Mouse (Mus musculus) embryonic facial prominence, embryonic 14.5 days (tissue): Measurements from ENCODE around the gene Sspo. TPM values are rescaled to one million over a fixed set of nuclear protein-coding genes. Genes with fewer than 3 reads are reported as not detected.

Experiments
- ATAC-seq: fragments of 200-750 bp; cut with Nextera tagmentation; 2 replicates; pipeline ENCODE4 v1.8.0; 2017; ENCODE audit warnings: low read depth, moderate number of reproducible peaks, moderate TSS enrichment
- DNase-seq: peaks from one replicate; pipeline ENCODE4 v3.0.0-alpha.2; 2015; ENCODE audit warnings: low spot score
- H3K27ac ChIP-seq: fragments of 300-500 bp; sonication (generic); replicated peaks from 2 replicates; pipeline ENCODE4 v1.5.1; 2014; ENCODE audit warnings: low read depth, mild to moderate bottlenecking, low read length, moderate library complexity
- H3K27me3 ChIP-seq: fragments of 300-500 bp; sonication (generic); replicated peaks from 2 replicates; pipeline ENCODE4 v1.6.1; 2014; ENCODE audit warnings: low read length; ENCODE audit not compliant: control insufficient read depth, insufficient read depth
- H3K36me3 ChIP-seq: fragments of 300-500 bp; sonication (generic); 2 replicates; pipeline ENCODE4 v1.6.1; 2014; ENCODE audit warnings: low read length, mixed read lengths; ENCODE audit not compliant: control insufficient read depth, insufficient read depth
- H3K4me1 ChIP-seq: fragments of 300-500 bp; sonication (generic); 2 replicates; pipeline ENCODE4 v1.6.1; 2014; ENCODE audit warnings: antibody characterized with exemption, low read length; ENCODE audit not compliant: control insufficient read depth, insufficient read depth
- H3K4me2 ChIP-seq: fragments of 300-500 bp; sonication (generic); 2 replicates; pipeline ENCODE4 v1.6.1; 2014; ENCODE audit warnings: low read depth, mild to moderate bottlenecking, low read length, moderate library complexity, mixed read lengths
- H3K4me3 ChIP-seq: fragments of 300-500 bp; sonication (generic); 2 replicates; pipeline ENCODE4 v1.5.1; 2014; ENCODE audit warnings: low read depth, mild to moderate bottlenecking, low read length
- H3K9ac ChIP-seq: fragments of 300-500 bp; sonication (generic); 2 replicates; pipeline ENCODE4 v1.6.1; 2014; ENCODE audit warnings: low read depth, mild to moderate bottlenecking, low read length, moderate library complexity, mixed read lengths
- H3K9me3 ChIP-seq: fragments of 300-500 bp; sonication (generic); 2 replicates; pipeline ENCODE4 v1.6.1; 2016; ENCODE audit warnings: low read length; ENCODE audit not compliant: control insufficient read depth
- WGBS: fragments of 180-500 bp; shearing (Covaris S2); extraction: QIAGEN DNeasy Blood & Tissue Kit; methylation state at CpG from one replicate; pipeline ENCODE4 v1.1.7; 2014; 5-methylcytosine and 5-hydroxymethylcytosine counted together
- polyA plus RNA-seq: library from polyadenylated mRNA; unstranded; fragments of >200 nt; fragmentation: Nextera tagmentation; extraction: Ambion mirVana; gene quantifications from 2 replicates; pipeline ENCODE4 v1.2.1, GENCODE M21; 2014

Gene Sspo
- polyA plus RNA-seq, 1 experiment from 2014 or later: 1.1 TPM

GRCm38 (mm10) chr6:48440306-48441014, 7.6 kb upstream of the Sspo start:
- peaks cover 53% of the 10 kb centered on the region for H3K36me3 ChIP-seq
- ATAC-seq (peak; percentile 53), DNase-seq (peak; percentile 84)
- H3K9me3 ChIP-seq: no peaks in the 10 kb centered on the region
- H3K4me2 ChIP-seq: no peak overlapping the region
- peak overlapping the region; percentile 29 for H3K27ac ChIP-seq
- no peaks in the 10 kb centered on the region for H3K27me3 ChIP-seq
- H3K4me1 ChIP-seq: peaks cover 39% of the 10 kb centered on the region
- 0 out of 2 replicates have a peak overlapping the region, but pooled peaks have one; percentile 14 for H3K9ac ChIP-seq
- H3K4me3 ChIP-seq: no peak overlapping the region
- 28% methylated on average over 10 of the region's 14 CpGs for WGBS

GRCm38 (mm10) chr6:48443592-48444309, 4.3 kb upstream of the Sspo start:
- under 1% methylated on average over 16 of the region's 19 CpGs for WGBS
- ATAC-seq: peak; percentile 82
- Histone ChIP-seq H3K36me3 (peaks cover 29% of the 10 kb centered on the region), H3K4me1 (peaks cover 32% of the 10 kb centered on the region), H3K27ac (peak overlapping the region; percentile 89), H3K4me3 (peak overlapping the region; percentile 89), H3K9me3 (no peaks in the 10 kb centered on the region), H3K27me3 (no peaks in the 10 kb centered on the region), H3K9ac (peak overlapping the region; percentile 87), H3K4me2 (peak overlapping the region; percentile 80)
- DNase-seq: peak; percentile 98

- Histone ChIP-seq H3K27ac (peak overlapping the region; percentile 89), H3K4me2 (peak overlapping the region; percentile 80), H3K4me3 (peak overlapping the region; percentile 89), H3K9me3 (no peaks in the 10 kb centered on the region), H3K9ac (peak overlapping the region; percentile 87), H3K36me3 (peaks cover 21% of the 10 kb centered on the region), H3K27me3 (no peaks in the 10 kb centered on the region), H3K4me1 (peaks cover 26% of the 10 kb centered on the region)
- ATAC-seq: peak; percentile 56
- 2% methylated on average over 32 of the region's 34 CpGs for WGBS
- DNase-seq: peak; percentile 95
Observed at GRCm38 (mm10) chr6:48444310-48445180, 3.5 kb upstream of the Sspo start.

- DNase-seq: peak; percentile 84
- Histone ChIP-seq H3K9me3 (no peaks in the 10 kb centered on the region), H3K27ac (peak within 1 kb of the TSS; percentile 89), H3K4me3 (peak within 1 kb of the TSS; percentile 89), H3K4me2 (peak within 1 kb of the TSS; percentile 80), H3K4me1 (peaks cover 23% of the 10 kb centered on the region), H3K27me3 (no peaks in the 10 kb centered on the region), H3K36me3 (peaks cover 21% of the 10 kb centered on the region), H3K9ac (peak within 1 kb of the TSS; percentile 87)
- under 1% methylated on average over 65 of the region's 65 CpGs for WGBS
- peak; percentile 54 for ATAC-seq
Observed at GRCm38 (mm10) chr6:48445181-48446101, 2.6 kb upstream of the Sspo start, which contains the start of gene Zfp467. TSS of gene Zfp467 (minus strand) at chr6:48445825.

GRCm38 (mm10) chr6:48446256-48446655, 1.8 kb upstream of the Sspo start:
- Histone ChIP-seq H3K9ac (peak overlapping the region; percentile 87), H3K27ac (peak overlapping the region; percentile 89)
- WGBS: 25% methylated on average over 3 of the region's 3 CpGs

GRCm38 (mm10) chr6:48446896-48447295, 1.1 kb upstream of the Sspo start:
- peaks cover 13% of the 10 kb centered on the region for H3K4me1 ChIP-seq
- H3K27me3 ChIP-seq: no peaks in the 10 kb centered on the region
- H3K9ac ChIP-seq: no peak overlapping the region
- no peak overlapping the region for H3K4me3 ChIP-seq
- no peak for ATAC-seq
- H3K9me3 ChIP-seq: no peaks in the 10 kb centered on the region
- 76% methylated on average over 3 of the region's 3 CpGs for WGBS
- H3K27ac ChIP-seq: no peak overlapping the region
- no peak overlapping the region for H3K4me2 ChIP-seq
- DNase-seq: no peak
- peaks cover 8% of the 10 kb centered on the region for H3K36me3 ChIP-seq

More at GRCm38 (mm10) chr6:48446256-48446655, 1.8 kb upstream of the Sspo start:
- Histone ChIP-seq H3K27me3 (no peaks in the 10 kb centered on the region), H3K9me3 (no peaks in the 10 kb centered on the region), H3K36me3 (peaks cover 15% of the 10 kb centered on the region), H3K4me2 (peak overlapping the region; percentile 80), H3K4me1 (peaks cover 16% of the 10 kb centered on the region), H3K4me3 (peak overlapping the region; percentile 89)
- no peak for ATAC-seq
- no peak for DNase-seq

GRCm38 (mm10) chr6:48448527-48448926, 498 bp downstream of the Sspo start:
- WGBS: 68% methylated on average over 7 of the region's 7 CpGs

More at GRCm38 (mm10) chr6:48448527-48448926, 498 bp downstream of the Sspo start:
- H3K27me3 ChIP-seq: no peaks in the 10 kb centered on the region
- H3K36me3 ChIP-seq: no peaks in the 10 kb centered on the region
- ATAC-seq: no peak
- no peak overlapping the region for H3K27ac ChIP-seq
- H3K4me3 ChIP-seq: no peak overlapping the region
- H3K9ac ChIP-seq: no peak overlapping the region
- DNase-seq: no peak
- no peak overlapping the region for H3K4me2 ChIP-seq
- peaks cover 9% of the 10 kb centered on the region for H3K4me1 ChIP-seq
- H3K9me3 ChIP-seq: no peaks in the 10 kb centered on the region
